Mouse (Mus musculus) brain, embryonic 14.5 days (tissue): ENCODE measurements around the gene Pacrg.

Source experiments
- CTCF ChIP-seq: fragments of 200-500 bp; IDR thresholded peaks from 2 replicates; pipeline ENCODE4 v1.5.1; 2012; ENCODE audit warnings: inconsistent platforms, mild to moderate bottlenecking, moderate library complexity, borderline replicate concordance; ENCODE audit not compliant: insufficient read depth, insufficient read length; ENCODE audit errors: extremely low read depth
- POLR2A ChIP-seq: fragments of 200-500 bp; IDR thresholded peaks from 2 replicates; pipeline ENCODE4 v1.6.1; 2012; ENCODE audit warnings: mild to moderate bottlenecking, inconsistent platforms, borderline replicate concordance; ENCODE audit not compliant: poor library complexity, insufficient read depth, insufficient read length, severe bottlenecking; ENCODE audit errors: extremely low read depth

DNA sequence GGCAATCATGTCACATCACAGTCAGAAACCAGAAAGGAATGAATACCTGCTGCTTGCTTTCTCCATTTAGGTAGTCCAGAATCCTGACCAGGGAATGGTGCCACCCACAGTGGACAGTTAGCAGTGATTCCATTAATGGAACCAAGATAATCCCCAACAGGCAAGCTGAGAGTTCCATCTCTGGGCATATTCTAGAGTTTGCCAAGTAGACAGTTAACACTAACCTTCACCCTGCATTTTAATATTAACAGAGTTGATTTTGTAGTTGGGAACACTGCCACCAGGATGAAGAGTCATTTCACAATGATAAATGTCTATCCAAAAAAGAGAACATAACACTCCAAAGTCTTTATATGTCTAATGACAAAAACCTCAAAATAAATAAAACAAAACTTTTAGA, 144.7 kb downstream of the Pacrg start:
- TF ChIP-seq POLR2A (no peak), CTCF (no peak)
